ENCODE assay signal across 13 mouse cellular contexts in the genomic region with DNA sequence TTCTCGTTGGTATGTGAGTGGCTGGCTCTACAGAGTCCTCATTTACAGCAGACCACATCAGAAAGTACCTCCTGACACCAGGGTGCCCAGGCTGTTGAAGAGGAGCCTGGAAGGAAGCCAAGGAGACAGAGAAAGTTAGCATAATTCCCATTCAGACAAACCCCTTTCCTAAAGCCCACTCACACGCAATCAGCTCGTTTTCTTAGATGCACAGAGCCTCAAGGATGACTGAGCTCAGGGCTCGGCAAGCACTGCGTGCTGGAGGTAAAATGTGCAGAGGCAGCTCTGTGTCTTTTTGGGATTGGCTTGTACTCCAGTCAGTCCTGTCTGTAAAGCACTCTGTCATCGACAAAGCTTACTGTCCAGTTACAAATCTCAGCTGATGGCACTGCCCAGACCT.
A peak's percentile ranks its signal among the peaks of the same experiment; 100 is the strongest.
DNase-seq lines count a peak whose midpoint lies in the region; ATAC-seq and TF ChIP-seq lines count a peak whose summit lies in the region.
"Had no signal": no experiment of that assay in that cellular context is flagged by ENCODE, and none has a peak within 500 bp of the region (broad histone marks: within the 10 kb centered on the region; RNA-seq: fewer than 3 reads in every experiment).

No protein-coding gene starts in this region.

- no peak overlapping the region for H3K4me3 ChIP-seq in hindbrain, embryonic 10.5 days
- no peak overlapping the region for H3K4me3 ChIP-seq in hindbrain, embryonic 16.5 days (ENCODE audit: low read length)
- H3K4me3 ChIP-seq in hindbrain, postnatal 0 days (ENCODE audit: low read length) = no peak overlapping the region
- H3K4me3 ChIP-seq in neural tube, embryonic 14.5 days (ENCODE audit: low read depth, low read length) = no peak overlapping the region

- no peak for ATAC-seq in hindbrain, embryonic 16.5 days
- ATAC-seq in hindbrain, postnatal 0 days = no peak
- 0 out of 2 replicates have a peak, but pooled peaks have one; percentile 33 for ATAC-seq in neural tube, embryonic 14.5 days (ENCODE audit: low read depth)
- ATAC-seq in cerebellum, adult (ENCODE audit: insufficient number of reproducible peaks, low FRiP score, low TSS enrichment) = no peak

- no peak for DNase-seq in hindbrain, embryonic 10.5 days (ENCODE audit: low spot score)
- peak; percentile 53 for DNase-seq in retina, postnatal 1 day
- no peak for DNase-seq in retina, embryonic 14.5 days (ENCODE audit: low spot score)
- DNase-seq in hindbrain, postnatal 0 days (ENCODE audit: low spot score) = peak; percentile 27
- no peak for DNase-seq in gastrocnemius, postnatal 10 days
- DNase-seq: cerebellum, adult 2 months; kidney, adult 8-10 months; lung, adult 2 months; spleen, adult 18-20 months had no signal

- no peak overlapping the region for H3K9ac ChIP-seq in hindbrain, embryonic 16.5 days (ENCODE audit: low read depth, low read length)
- no peak overlapping the region for H3K9ac ChIP-seq in hindbrain, postnatal 0 days (replicated peaks; ENCODE audit: low read length)
- no peak overlapping the region for H3K9ac ChIP-seq in neural tube, embryonic 14.5 days (replicated peaks; ENCODE audit: low read depth, low read length)

- peaks cover 89% of the 10 kb centered on the region for H3K4me1 ChIP-seq in hindbrain, embryonic 10.5 days (replicated peaks)
- H3K4me1 ChIP-seq in hindbrain, embryonic 16.5 days (ENCODE audit: control insufficient read depth, insufficient read depth, low read depth, low read length) = peaks cover 21% of the 10 kb centered on the region
- peaks cover 14% of the 10 kb centered on the region for H3K4me1 ChIP-seq in hindbrain, postnatal 0 days (ENCODE audit: insufficient read depth, low read length)
- peaks cover 33% of the 10 kb centered on the region for H3K4me1 ChIP-seq in neural tube, embryonic 14.5 days (ENCODE audit: control insufficient read depth, insufficient read depth, low read length)

- 35% methylated on average over 6 of the region's 6 CpGs for WGBS in hindbrain, embryonic 10.5 days
- WGBS in hindbrain, embryonic 16.5 days = 26% methylated on average over 6 of the region's 6 CpGs
- 29% methylated on average over 6 of the region's 6 CpGs for WGBS in hindbrain, postnatal 0 days
- 12% methylated on average over 6 of the region's 6 CpGs for WGBS in neural tube, embryonic 14.5 days

- H3K4me2 ChIP-seq in hindbrain, embryonic 16.5 days (ENCODE audit: low read length) = no peak overlapping the region
- H3K4me2 ChIP-seq in hindbrain, postnatal 0 days (ENCODE audit: low read depth, low read length) = no peak overlapping the region
- H3K4me2 ChIP-seq in neural tube, embryonic 14.5 days (ENCODE audit: low read depth, low read length) = no peak overlapping the region

- peak overlapping the region; percentile 79 for H3K27ac ChIP-seq in hindbrain, embryonic 10.5 days
- no peak overlapping the region for H3K27ac ChIP-seq in hindbrain, embryonic 16.5 days (ENCODE audit: low read depth, low read length)
- H3K27ac ChIP-seq in hindbrain, postnatal 0 days = no peak overlapping the region
- H3K27ac ChIP-seq in neural tube, embryonic 14.5 days (ENCODE audit: low read depth, low read length) = no peak overlapping the region
- H3K27ac ChIP-seq: stomach, postnatal 0 days had no signal

- H3K36me3 ChIP-seq in hindbrain, embryonic 10.5 days = no peaks in the 10 kb centered on the region
- no peaks in the 10 kb centered on the region for H3K36me3 ChIP-seq in hindbrain, embryonic 16.5 days (ENCODE audit: control insufficient read depth, insufficient read depth, low read length)
- no peaks in the 10 kb centered on the region for H3K36me3 ChIP-seq in hindbrain, postnatal 0 days (ENCODE audit: insufficient read depth, low read length)
- no peaks in the 10 kb centered on the region for H3K36me3 ChIP-seq in neural tube, embryonic 14.5 days (ENCODE audit: control insufficient read depth, insufficient read depth, low read length)

- TF ChIP-seq CTCF in hindbrain, postnatal 0 days (IDR thresholded peaks at IDR 0.05; ENCODE audit: low read depth) = no peak

- H3K9me3 ChIP-seq in hindbrain, embryonic 10.5 days = no peaks in the 10 kb centered on the region
- H3K9me3 ChIP-seq in hindbrain, embryonic 16.5 days (ENCODE audit: control insufficient read depth, low read length) = no peaks in the 10 kb centered on the region
- no peaks in the 10 kb centered on the region for H3K9me3 ChIP-seq in hindbrain, postnatal 0 days (ENCODE audit: low read length)
- H3K9me3 ChIP-seq in neural tube, embryonic 14.5 days (ENCODE audit: control insufficient read depth, low read length) = no peaks in the 10 kb centered on the region

- peaks cover 14% of the 10 kb centered on the region; the same call in 1 of the 2 replicates for H3K27me3 ChIP-seq in hindbrain, embryonic 10.5 days (ENCODE audit: insufficient read depth, poor library complexity, severe bottlenecking)
- peaks cover 2% of the 10 kb centered on the region; the same call in 1 of the 2 replicates for H3K27me3 ChIP-seq in hindbrain, embryonic 16.5 days (replicated peaks; ENCODE audit: control insufficient read depth, insufficient read depth, low read length)
- no peaks in the 10 kb centered on the region for H3K27me3 ChIP-seq in hindbrain, postnatal 0 days (ENCODE audit: insufficient read depth, low read length)
- no peaks in the 10 kb centered on the region for H3K27me3 ChIP-seq in neural tube, embryonic 14.5 days (ENCODE audit: control insufficient read depth, insufficient read depth, low read length)

Comparison
In these comparisons a context has a peak if more than half of its experiments do, and no peak if none do; other contexts are left out.
1. DNase-seq: peak in retina, postnatal 1 day (single experiment) and hindbrain, postnatal 0 days (single experiment); none in hindbrain, embryonic 10.5 days (single experiment), retina, embryonic 14.5 days (single experiment) and gastrocnemius, postnatal 10 days (single experiment).